Mouse (Mus musculus) olfactory bulb, adult 2 months (tissue): ENCODE results near the gene Rptor. TPM values are rescaled to one million over a fixed set of nuclear protein-coding genes. Genes with fewer than 3 reads are reported as not detected.

Source experiments
- H3K27ac ChIP-seq: fragments of 200-500 bp; 2 replicates; pipeline ENCODE4 v1.5.1; 2012; ENCODE audit warnings: low read depth, low read length; ENCODE audit not compliant: insufficient read depth
- H3K4me1 ChIP-seq: fragments of 200-500 bp; 2 replicates; pipeline ENCODE4 v1.6.1; 2012; ENCODE audit warnings: low read length; ENCODE audit not compliant: control insufficient read depth, insufficient read depth
- H3K4me3 ChIP-seq: fragments of 200-500 bp; 2 replicates; pipeline ENCODE4 v1.5.1; 2012; ENCODE audit warnings: mild to moderate bottlenecking, low read depth, low read length, moderate library complexity; ENCODE audit not compliant: insufficient read depth
- CTCF ChIP-seq: fragments of 200-500 bp; IDR thresholded peaks from 2 replicates; pipeline ENCODE4 v1.5.1; 2012; ENCODE audit warnings: low read depth, mild to moderate bottlenecking, low read length, moderate library complexity; ENCODE audit not compliant: insufficient read depth
- POLR2A ChIP-seq: fragments of 200-500 bp; IDR thresholded peaks from 2 replicates; pipeline ENCODE4 v1.6.1; 2012; ENCODE audit warnings: mild to moderate bottlenecking, low read depth, low read length, moderate library complexity; ENCODE audit not compliant: insufficient read depth
- WGBS: fragments of 180-500 bp; shearing (Covaris S2); methylation state at CpG from one replicate; pipeline ENCODE4 v1.1.7; 2018; 5-methylcytosine and 5-hydroxymethylcytosine counted together
- polyA plus RNA-seq: library from polyadenylated mRNA; stranded (reverse); fragments of >200 nt; gene quantifications from 2 replicates; pipeline ENCODE4 v1.2.4, GENCODE M21; 2012; ENCODE audit warnings: low replicate concordance; ENCODE audit not compliant: missing spikeins, insufficient read depth, insufficient read length

Gene Rptor
- polyA plus RNA-seq, 1 experiment: 61.2 TPM

DNA sequence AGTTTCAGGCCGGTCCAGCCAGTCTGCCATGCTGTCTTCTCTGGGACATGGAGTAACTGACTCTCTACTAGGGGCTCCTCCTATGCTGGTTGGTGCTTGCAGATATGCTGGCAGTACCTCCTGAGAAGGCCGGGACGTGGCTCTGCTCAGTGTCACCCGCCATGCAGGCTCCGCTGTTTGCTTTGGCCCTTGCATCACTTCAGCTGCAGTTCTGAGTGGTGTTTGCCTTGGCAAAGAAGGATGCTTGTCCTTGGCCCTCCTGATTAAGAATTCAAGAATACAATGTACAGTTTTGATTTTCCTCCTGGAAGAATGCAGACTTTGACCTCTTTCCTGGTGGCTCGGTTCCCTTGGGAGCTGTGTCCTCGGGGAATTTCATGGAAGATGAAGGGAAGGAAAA lies 342.6 kb downstream of the Rptor start:
- no peak for TF ChIP-seq POLR2A
- no peak for TF ChIP-seq CTCF
- peak overlapping the region; percentile 2; the same call in 1 of the 2 replicates for H3K27ac ChIP-seq
- 44% methylated on average over 7 of the region's 7 CpGs for WGBS
- H3K4me1 ChIP-seq: peaks cover 45% of the 10 kb centered on the region
- H3K4me3 ChIP-seq: peak overlapping the region; percentile 78

DNA sequence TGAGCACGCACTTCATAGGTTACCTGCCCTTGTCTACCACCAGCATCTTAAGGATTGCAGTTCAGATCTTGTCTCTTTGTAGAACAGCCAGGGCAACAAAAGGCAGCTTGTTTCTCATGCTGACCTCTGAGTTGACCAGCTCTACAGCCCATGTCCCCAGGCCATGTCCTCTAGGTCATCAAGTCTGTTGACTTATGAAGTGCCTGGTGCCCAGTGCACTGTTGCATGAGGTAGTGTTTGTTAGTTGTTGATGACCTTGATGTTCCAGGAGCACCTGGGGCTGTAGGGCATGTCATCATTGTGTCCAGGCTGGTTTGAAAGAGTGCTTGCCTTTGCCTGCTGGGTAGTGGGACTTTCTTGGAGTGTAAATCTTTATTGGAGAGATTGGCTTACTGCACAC lies 344.7 kb downstream of the Rptor start:
- Histone ChIP-seq H3K4me1 (peaks cover 49% of the 10 kb centered on the region), H3K4me3 (no peak overlapping the region), H3K27ac (peak overlapping the region; percentile 66)
- TF ChIP-seq CTCF: no peak
- no peak for TF ChIP-seq POLR2A
- WGBS: 79% methylated on average over 1 of the region's 1 CpGs

DNA sequence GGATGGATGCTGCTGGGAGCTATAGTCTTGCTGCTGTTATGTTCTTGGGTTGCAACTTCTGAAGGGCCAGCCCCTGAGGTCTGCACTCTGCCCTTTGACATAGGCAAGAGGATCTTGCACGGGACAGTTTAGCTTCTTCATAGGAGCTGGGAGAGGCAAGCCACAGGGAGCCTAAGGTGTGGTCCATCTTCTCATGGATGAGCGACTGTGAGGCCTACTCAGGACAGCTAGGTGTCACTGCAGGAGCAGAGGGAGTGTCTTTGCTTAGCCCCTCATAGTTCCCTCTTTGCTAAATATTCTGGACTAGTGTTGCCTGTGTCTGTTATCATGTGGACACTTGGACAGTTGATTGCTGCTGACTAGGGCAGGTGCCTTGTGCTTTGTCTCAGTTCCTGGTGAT lies 345.2 kb downstream of the Rptor start:
- TF ChIP-seq POLR2A: no peak
- TF ChIP-seq CTCF: no peak
- Histone ChIP-seq H3K4me3 (peak overlapping the region; percentile 11; the same call in 1 of the 2 replicates), H3K4me1 (peaks cover 54% of the 10 kb centered on the region), H3K27ac (peak overlapping the region; percentile 66)
- WGBS: 47% methylated on average over 2 of the region's 2 CpGs

DNA sequence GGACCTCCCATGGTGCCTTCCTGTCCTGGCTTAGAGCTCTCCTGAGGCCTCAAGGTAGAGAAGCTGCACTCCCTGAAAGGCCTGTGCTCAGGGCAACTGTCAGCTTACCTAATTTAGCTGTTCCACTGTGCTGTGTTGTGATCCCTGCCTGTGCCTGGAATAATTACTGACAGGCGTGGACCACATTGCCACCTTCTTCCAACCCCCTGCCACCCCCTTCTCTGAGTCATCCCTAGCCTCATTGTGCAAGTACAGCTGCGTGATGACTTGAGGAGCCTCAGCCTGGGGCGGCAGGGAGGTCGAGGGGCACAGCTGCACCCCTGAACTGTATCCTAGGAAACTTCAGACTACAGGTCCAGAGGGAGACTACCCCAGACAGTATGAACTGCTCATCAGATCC lies 345.6 kb downstream of the Rptor start:
- WGBS: 27% methylated on average over 4 of the region's 4 CpGs
- Histone ChIP-seq H3K27ac (peak overlapping the region; percentile 66), H3K4me1 (peaks cover 58% of the 10 kb centered on the region), H3K4me3 (no peak overlapping the region)
- TF ChIP-seq CTCF: no peak
- TF ChIP-seq POLR2A: no peak

DNA sequence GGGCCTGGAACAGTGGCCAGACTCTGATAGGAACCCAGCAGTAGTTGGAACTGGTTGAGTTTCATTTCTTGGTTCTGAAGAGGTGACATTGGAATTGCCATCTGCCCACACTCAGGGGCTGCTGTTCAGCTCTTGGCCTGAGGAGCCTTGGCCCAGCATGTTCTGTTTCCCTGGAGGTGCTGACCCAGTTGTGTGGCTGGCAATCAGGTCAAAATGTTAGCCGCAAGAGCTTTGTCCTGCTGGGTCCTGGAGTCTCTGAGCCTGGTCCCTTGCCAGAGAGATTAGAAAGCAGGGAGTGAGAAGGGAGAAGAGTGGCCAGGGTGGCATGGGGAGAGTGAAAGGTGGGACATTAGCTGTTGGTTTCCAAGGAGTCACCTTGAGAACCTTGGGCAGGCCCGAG lies 346.1 kb downstream of the Rptor start:
- Histone ChIP-seq H3K4me3 (no peak overlapping the region), H3K27ac (peak overlapping the region; percentile 30), H3K4me1 (peaks cover 62% of the 10 kb centered on the region)
- 33% methylated on average over 2 of the region's 2 CpGs for WGBS
- TF ChIP-seq POLR2A (no peak), CTCF (no peak)

Other genes starting within 250 kb of the Rptor start
- not detected in 2 replicates for gene Sgsh, start 247.4 kb upstream of the Rptor start, polyA plus RNA-seq
- gene Slc26a11, start 247.3 kb upstream of the Rptor start, polyA plus RNA-seq: not detected in 2 replicates
- not detected in 2 replicates for gene Rnf213, start 209.8 kb upstream of the Rptor start, polyA plus RNA-seq
- not detected in 2 replicates for gene Endov, start 111.6 kb upstream of the Rptor start, polyA plus RNA-seq
- gene Nptx1, start 55.2 kb upstream of the Rptor start, polyA plus RNA-seq: not detected in 2 replicates